Mouse (Mus musculus): ENCODE measurements around the gene Frrs1l. TPM values are rescaled to one million over a fixed set of nuclear protein-coding genes. Genes with fewer than 3 reads are reported as not detected.

The Frrs1l gene
- total RNA-seq, 2 experiments from 2014 or later = 0.03 TPM; not detected in 1

DNA sequence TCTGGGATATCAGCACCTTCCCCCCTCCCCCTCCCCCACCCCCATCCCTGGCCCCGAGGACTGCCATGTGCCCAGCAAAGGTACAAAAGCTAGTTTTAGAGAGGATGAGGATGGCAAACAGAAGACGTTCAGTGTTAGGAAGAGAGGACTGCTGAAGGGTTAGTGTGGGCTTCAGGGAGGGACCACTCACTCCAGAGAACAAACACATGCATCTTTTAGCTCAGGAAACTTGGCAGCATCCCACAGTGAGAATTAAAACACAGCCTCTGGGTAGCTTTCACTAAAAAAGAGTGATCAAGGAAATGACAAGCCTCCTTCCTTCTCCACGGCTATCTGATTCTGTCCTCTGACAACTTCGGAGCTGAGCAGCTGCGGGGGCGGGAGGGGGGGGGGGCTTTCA lies 20.7 kb upstream of the Frrs1l start:
- intact Hi-C loops (cut with DNase I) = no loop called here
- H3K4me3 ChIP-seq = no peak overlapping the region
- no peak for DNase-seq
- no peak for TF ChIP-seq CTCF (IDR thresholded peaks at IDR 0.05)
- H3K27ac ChIP-seq = no peak overlapping the region

DNA sequence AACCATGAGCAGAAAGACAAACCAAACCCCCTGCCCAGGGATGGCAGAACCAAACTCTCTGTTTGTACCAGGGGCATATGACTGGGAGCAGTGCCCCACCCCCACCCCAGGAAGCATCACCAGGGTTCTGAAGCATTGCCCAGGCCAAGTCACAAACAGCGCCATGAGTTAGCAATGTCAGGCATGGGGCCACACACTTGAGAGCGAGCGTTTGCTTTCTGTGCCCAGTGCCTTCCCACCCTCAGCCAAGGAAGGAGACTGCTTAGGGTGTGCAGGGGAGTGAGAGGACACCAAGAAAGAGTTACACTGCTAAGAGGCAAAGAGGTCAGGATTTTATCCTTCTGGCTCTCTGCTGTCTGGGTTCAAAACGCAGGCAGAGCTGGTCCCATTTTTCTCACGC lies 20.2 kb upstream of the Frrs1l start:
- Histone ChIP-seq H3K27ac (no peak overlapping the region), H3K4me3 (no peak overlapping the region)
- DNase-seq = no peak
- TF ChIP-seq CTCF (IDR thresholded peaks at IDR 0.05) = no peak
- intact Hi-C loops (cut with DNase I) = no loop called here

DNA sequence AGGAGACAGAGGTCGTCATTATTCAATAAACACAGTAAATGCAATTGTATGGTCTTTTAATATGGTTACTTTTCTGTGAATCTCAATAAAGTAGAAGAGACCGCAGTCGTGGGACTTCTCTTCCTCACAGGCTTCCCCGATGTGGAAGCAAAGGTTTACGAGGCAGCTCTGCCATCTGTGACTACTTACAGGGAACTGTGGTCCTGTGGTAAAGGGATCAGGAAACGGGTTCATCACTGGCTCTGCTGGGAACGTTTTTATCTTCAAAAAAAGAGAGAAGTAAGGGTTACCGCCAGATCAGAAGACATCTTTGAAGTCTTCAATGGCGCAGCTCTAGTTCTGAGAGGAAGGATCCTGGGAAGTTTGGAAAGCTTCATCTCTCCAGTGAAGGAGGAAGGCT lies 17.5 kb upstream of the Frrs1l start:
- TF ChIP-seq CTCF (IDR thresholded peaks at IDR 0.05) = no peak
- no peak overlapping the region for H3K4me3 ChIP-seq
- no peak for DNase-seq
- H3K27ac ChIP-seq = no peak overlapping the region
- intact Hi-C loops (cut with DNase I) = no loop called here

DNA sequence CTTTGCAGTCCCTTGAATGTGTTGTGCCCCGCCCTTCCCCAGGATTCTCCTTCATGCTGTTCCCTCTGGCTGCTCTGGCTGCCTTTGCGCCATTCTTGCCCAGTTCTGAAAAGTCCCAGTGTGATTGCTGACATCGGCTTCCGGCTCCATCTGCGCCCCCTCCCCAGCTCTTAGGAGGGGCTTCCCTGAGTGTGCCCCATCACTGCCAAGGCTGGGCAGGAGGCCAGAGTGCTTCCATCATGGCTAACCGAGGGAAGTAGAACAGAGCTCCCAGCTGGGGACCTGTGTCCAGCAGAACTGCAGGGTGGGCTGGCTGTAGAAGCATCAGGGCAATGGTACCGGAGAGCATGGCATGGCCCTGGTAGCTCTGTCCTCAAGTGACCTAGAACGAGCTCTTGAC lies 14.8 kb upstream of the Frrs1l start:
- intact Hi-C loops (cut with DNase I) = no loop called here
- TF ChIP-seq CTCF (IDR thresholded peaks at IDR 0.05) = no peak
- H3K27ac ChIP-seq = no peak overlapping the region
- no peak overlapping the region for H3K4me3 ChIP-seq
- no peak for DNase-seq

DNA sequence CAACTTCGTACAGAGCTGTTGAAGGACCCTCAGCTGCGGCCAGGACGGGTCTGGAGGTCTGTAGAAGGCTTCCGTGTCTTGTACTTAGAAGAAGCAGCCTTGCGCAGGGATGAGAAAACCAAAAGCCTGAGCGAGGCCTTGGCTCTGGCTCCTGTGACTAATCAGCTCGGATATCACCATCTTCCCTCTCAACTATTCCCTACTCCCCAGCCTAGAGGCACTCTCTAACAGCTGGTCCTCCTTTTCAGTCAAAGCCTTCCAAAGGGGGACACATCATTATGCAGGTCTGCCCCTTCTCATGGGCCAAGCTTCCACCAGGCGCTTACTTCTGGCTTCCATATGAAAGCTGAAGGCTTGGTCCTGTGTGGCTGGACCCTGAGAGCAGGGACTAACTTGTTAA lies 13.7 kb upstream of the Frrs1l start:
- no peak for DNase-seq
- intact Hi-C loops (cut with DNase I) = no loop called here
- Histone ChIP-seq H3K27ac (no peak overlapping the region), H3K4me3 (no peak overlapping the region)
- TF ChIP-seq CTCF (IDR thresholded peaks at IDR 0.05) = no peak

GRCm38 (mm10) chr4:57002751-57003150 lies 12.6 kb upstream of the Frrs1l start:
- Histone ChIP-seq H3K4me3 (no peak overlapping the region), H3K27ac (no peak overlapping the region)
- DNase-seq = no peak
- intact Hi-C loops (cut with DNase I) = no loop called here
- TF ChIP-seq CTCF (IDR thresholded peaks at IDR 0.05) = no peak

DNA sequence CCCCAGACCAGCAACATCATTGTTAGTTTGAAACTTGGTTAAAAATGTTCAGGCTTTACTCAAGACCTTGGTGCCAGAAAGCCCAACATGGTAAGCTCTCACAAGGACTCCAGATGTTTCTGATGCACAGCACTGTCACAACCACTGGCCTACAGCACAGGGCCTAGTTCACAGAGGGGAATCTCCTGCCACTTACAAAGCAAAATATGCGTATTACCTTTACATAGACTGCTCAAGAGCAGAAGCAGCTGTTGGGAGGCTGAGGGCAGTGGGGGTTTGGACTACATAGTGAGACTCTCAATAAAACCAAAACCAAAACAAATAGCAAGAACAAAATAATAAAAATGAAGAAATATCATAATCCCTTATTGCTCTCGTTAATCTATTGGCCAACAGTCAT lies 11.2 kb upstream of the Frrs1l start:
- H3K27ac ChIP-seq = no peak overlapping the region
- no peak for DNase-seq
- intact Hi-C loops (cut with DNase I) = no loop called here
- no peak for TF ChIP-seq CTCF (IDR thresholded peaks at IDR 0.05)
- H3K4me3 ChIP-seq = no peak overlapping the region

DNA sequence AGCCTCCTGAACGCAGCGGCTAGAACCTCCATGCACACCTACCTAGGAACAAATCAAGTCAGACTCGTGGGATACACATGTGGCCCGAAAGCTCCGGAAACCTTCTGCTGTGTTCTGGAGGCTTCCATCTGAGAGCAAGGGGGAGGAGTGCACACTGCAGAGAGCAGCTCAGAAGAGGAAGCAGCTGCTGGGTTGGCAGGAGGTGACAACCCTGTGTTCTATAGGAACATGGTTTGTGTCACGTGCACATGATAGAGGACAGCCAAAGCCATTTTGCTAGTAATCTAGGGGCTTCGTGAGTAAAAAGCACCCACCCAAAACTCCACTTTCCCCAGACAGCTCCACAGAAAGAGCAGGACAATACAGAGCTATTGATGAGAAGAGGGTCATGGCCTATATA lies 3.1 kb upstream of the Frrs1l start:
- H3K4me3 ChIP-seq = no peak overlapping the region
- TF ChIP-seq CTCF (IDR thresholded peaks at IDR 0.05) = no peak
- intact Hi-C loops (cut with DNase I) = no loop called here
- no peak overlapping the region for H3K27ac ChIP-seq
- no peak for DNase-seq

DNA sequence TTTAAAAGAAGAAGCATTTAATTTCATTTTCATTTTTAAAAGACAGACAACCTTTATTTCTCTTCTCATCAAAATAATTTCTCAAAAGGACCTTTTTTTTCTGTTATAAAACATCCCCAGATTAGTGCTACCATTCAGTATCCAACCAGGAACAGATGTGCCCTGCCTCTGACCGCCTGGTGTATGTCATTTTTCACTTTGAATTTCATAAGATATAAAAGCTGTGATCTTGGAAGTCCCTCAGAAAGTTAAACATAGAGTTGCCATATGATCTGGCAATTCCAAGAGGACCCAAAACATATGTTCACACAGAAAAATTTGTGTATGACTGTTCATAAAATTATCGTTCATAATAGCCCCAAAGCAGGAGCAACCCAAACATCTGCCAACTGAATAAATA lies 1.8 kb upstream of the Frrs1l start:
- Histone ChIP-seq H3K4me3 (no peak overlapping the region), H3K27ac (no peak overlapping the region)
- intact Hi-C loops (cut with DNase I) = no loop called here
- no peak for DNase-seq
- TF ChIP-seq CTCF (IDR thresholded peaks at IDR 0.05) = no peak

DNA sequence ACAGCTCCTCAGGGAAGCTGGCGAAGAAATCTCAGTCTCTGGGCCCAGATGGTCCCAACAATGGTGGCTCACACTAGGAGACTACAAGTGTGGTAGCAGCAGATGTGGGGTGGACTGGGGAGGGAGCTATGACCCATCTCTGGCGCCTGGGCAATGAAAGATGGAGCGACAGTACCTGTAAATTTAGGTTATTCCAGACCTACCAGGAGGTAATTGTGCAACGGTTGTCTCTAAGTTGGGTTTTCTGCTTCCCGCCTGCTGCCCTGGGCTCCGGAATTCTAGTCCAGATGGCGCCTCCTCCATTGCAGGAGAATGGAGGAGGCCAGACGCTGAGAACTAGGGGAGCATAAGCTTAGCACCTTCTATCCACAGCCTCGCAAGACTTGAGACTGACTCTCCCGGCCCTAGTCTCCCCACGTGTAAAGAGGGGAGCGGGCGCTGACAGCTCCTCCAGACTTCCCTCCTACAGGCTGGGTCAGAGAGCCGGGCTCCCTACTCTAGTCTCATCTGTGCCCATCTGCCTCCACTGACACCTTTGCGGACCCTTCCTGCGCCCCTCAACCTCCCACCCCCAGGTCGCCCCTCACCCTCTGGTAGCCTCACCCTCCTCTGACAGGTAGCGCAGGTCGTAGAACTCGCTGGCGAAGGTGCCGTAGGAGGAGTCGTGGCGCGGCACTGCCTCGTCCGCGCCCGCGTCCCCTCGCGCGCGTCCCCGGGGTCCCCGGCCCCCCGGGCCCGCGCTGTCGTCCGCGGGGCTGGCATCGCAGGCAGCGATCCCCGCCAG lies 568 bp downstream of the Frrs1l start:
- no peak for TF ChIP-seq CTCF (IDR thresholded peaks at IDR 0.05)
- no peak for DNase-seq
- intact Hi-C loops (cut with DNase I) = no loop called here
- Histone ChIP-seq H3K27ac (no peak overlapping the region), H3K4me3 (peak overlapping the region; percentile 63)

DNA sequence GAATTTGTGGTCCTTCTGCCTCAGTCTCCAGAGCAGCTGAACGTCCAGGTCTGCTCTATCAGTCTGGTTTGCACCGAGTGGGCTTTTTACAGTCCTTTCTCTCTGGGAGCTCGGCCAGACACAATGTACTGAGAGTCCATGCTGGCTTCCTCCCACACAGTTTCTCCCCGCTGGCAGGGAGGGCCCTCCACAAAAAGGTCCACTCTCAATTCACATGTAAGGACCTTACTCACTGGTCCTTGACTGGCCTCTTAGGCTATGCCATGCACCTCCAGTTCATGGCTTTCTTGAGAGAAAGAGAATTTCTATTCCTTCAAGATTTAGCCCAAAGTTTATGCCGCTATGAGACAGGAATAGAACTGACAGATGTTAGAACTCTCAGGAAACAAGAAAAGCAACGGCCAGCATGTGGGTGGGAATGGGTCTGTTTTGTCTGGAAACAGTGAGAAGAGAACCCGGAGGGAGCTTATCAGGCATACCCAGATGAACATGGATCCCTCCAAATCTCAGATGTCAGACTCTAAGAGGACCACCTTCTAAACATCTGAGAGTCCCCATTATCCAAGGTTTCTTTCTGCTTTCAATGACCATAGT lies 24.5 kb downstream of the Frrs1l start:
- no peak for DNase-seq
- TF ChIP-seq CTCF (IDR thresholded peaks at IDR 0.05) = no peak
- intact Hi-C loops (cut with DNase I) = no loop called here
- Histone ChIP-seq H3K4me3 (no peak overlapping the region), H3K27ac (peak overlapping the region; percentile 38; the same call in 1 of the 2 replicates)

GRCm38 (mm10) chr4:56963687-56964086 lies 26.5 kb downstream of the Frrs1l start:
- H3K4me3 ChIP-seq = no peak overlapping the region
- intact Hi-C loops (cut with DNase I) = no loop called here
- no peak overlapping the region for H3K27ac ChIP-seq
- no peak for DNase-seq
- TF ChIP-seq CTCF (IDR thresholded peaks at IDR 0.05) = no peak

GRCm38 (mm10) chr4:56961320-56961925 lies 28.8 kb downstream of the Frrs1l start:
- no peak overlapping the region for H3K4me3 ChIP-seq
- no peak overlapping the region for H3K27ac ChIP-seq
- no peak for DNase-seq
- no peak for TF ChIP-seq CTCF (IDR thresholded peaks at IDR 0.05)
- intact Hi-C loops (cut with DNase I) = no loop called here

Measured in gastrocnemius, adult 2 months (tissue).